Mouse (Mus musculus) liver, embryonic 14.5 days (tissue): ENCODE results near the gene Dpf3.

Source experiments
- CTCF ChIP-seq: IDR thresholded peaks from 2 replicates; pipeline ENCODE4 v1.5.1; 2016; ENCODE audit warnings: antibody characterized with exemption, low read depth, control low read depth
- EP300 ChIP-seq: IDR thresholded peaks from 2 replicates; pipeline ENCODE4 v1.6.1; 2016; ENCODE audit warnings: antibody characterized with exemption, low read depth

- TF ChIP-seq CTCF = no peak
- TF ChIP-seq EP300 = no peak
Observed at GRCm38 (mm10) chr12:83381072-83381471, 106.4 kb downstream of the Dpf3 start.
